Mouse (Mus musculus) heart, adult 9 months (tissue): ENCODE data around the gene Cyp2b10.
"Not testable (repeated sequence)": the region's sequence is repeated elsewhere in the genome, so short reads cannot be mapped to it uniquely, and the experiment has no call there.

Experiments
- DNase-seq, 2 experiments: peaks; one replicate each; pipeline ENCODE4 v3.0.0; 2022; ENCODE audit warnings: low spot score in 2 of 2

Gene Cyp2b10

GRCm38 (mm10) chr7:25916116-25916515 lies 18.7 kb downstream of the Cyp2b10 start:
- DNase-seq = no peak

GRCm38 (mm10) chr7:25917271-25917670 lies 19.9 kb downstream of the Cyp2b10 start:
- not testable (repeated sequence) for DNase-seq

DNA sequence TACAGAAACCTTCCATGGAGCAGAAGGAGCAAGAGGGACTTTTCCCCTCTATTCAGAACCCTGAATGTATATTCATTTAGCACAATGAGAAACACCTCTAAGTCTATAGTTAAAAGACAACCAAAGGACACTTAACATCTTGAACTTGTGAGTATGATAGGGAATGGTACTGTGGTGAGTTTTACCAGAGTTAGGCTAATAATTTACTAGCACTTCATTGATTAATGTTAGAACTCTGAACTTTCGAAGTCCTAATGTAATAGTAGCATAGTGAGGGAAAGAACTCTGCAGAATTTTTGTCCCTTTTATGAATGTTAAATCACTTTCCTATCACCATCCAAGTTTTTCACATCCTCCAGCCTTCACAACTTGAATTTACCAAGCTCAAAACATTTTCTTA lies 22.0 kb downstream of the Cyp2b10 start:
- no peak for DNase-seq

GRCm38 (mm10) chr7:25945274-25945673 lies 47.9 kb downstream of the Cyp2b10 start:
- DNase-seq = no peak
